Mouse (Mus musculus) thymus, postnatal 10 days (tissue): Measurements from ENCODE around the gene Eif3a.

Experiments used
- DNase-seq, 2 experiments: peaks; one replicate each; pipeline ENCODE4 v3.0.0; 2021; ENCODE audit warnings: low spot score in 2 of 2

Gene Eif3a

GRCm38 (mm10) chr19:60758896-60759835, 31.3 kb downstream of the Eif3a start:
- no peak for DNase-seq

GRCm38 (mm10) chr19:60757099-60757785, 33.2 kb downstream of the Eif3a start:
- no peak for DNase-seq

- peak; percentile 56 to 58 for DNase-seq
These were observed 34.0 kb downstream of the Eif3a start for GRCm38 (mm10) chr19:60756192-60757098.

- DNase-seq = peak; percentile 92 to 94
These were observed 34.8 kb downstream of the Eif3a start, which contains the start of gene Nanos1 for GRCm38 (mm10) chr19:60755438-60756191. TSS of gene Nanos1 (plus strand) at chr19:60755987.

GRCm38 (mm10) chr19:60747801-60748200, 42.7 kb downstream of the Eif3a start:
- DNase-seq = no peak

- DNase-seq = no peak
These were observed 46.5 kb downstream of the Eif3a start for GRCm38 (mm10) chr19:60743767-60744547.

- no peak for DNase-seq
These were observed 49.9 kb downstream of the Eif3a start for GRCm38 (mm10) chr19:60740560-60740959.

- no peak for DNase-seq
These were observed 58.5 kb downstream of the Eif3a start for GRCm38 (mm10) chr19:60731966-60732365.

- DNase-seq = no peak
These were observed 59.2 kb downstream of the Eif3a start for GRCm38 (mm10) chr19:60731299-60731698.

GRCm38 (mm10) chr19:60730281-60730852, 60.1 kb downstream of the Eif3a start:
- peak; percentile 6 to 56 for DNase-seq

GRCm38 (mm10) chr19:60716381-60716780, 74.1 kb downstream of the Eif3a start:
- DNase-seq = no peak

GRCm38 (mm10) chr19:60712577-60712976, 77.9 kb downstream of the Eif3a start:
- DNase-seq = no peak
